ENCODE assay signal across 8 mouse cellular contexts in the genomic region with DNA sequence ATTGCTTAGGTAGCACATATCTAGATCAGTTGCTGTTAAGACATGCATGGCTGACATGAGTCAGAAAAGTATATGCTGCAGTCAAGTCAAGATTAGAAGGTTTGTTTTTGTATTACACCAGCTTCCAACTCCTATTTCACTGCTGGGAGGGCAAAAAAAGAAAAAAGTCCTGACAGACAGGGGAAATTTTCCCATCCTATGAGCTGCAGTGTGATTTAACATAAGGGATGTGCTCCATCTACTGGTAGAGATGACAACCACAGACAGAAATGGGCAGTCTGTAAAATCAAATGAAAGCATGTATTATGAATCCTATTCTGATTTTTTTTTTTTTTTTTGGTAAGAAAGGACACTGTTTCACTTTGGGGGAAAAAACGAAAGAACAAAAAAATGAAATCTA.
DNase-seq lines count a peak whose midpoint lies in the region; ATAC-seq lines count a peak whose summit lies in the region.

No protein-coding gene starts in this region.

- H3K4me3 ChIP-seq in kidney, embryonic 14.5 days (ENCODE audit: low read length): no peak overlapping the region

- ATAC-seq in kidney, embryonic 14.5 days (ENCODE audit: low FRiP score, low TSS enrichment): no peak

- no peaks in the 10 kb centered on the region for H3K36me3 ChIP-seq in kidney, embryonic 14.5 days (ENCODE audit: control insufficient read depth, insufficient read depth, low read length)

- WGBS in kidney, embryonic 14.5 days: 36% methylated on average over 1 of the region's 1 CpGs

- H3K9me3 ChIP-seq in kidney, embryonic 14.5 days (ENCODE audit: control insufficient read depth, low read length): no peaks in the 10 kb centered on the region

- no peak overlapping the region for H3K4me2 ChIP-seq in kidney, embryonic 14.5 days (replicated peaks; ENCODE audit: low read depth, low read length)

- peak; percentile 2 for DNase-seq in adrenal gland, postnatal 10 days
- DNase-seq in adrenal gland, postnatal 4 days (ENCODE audit: low spot score in 2 of 2): no peak
- DNase-seq in kidney, adult 9 months: peak; percentile 7
- peak; percentile 27 to 34 for DNase-seq in right cerebral cortex, postnatal 10 days (ENCODE audit: low spot score in 2 of 2)
- DNase-seq in right cerebral cortex, postnatal 25 days: no peak
- DNase-seq in retina, postnatal 1 day: peak; percentile 33
- no peak for DNase-seq in testis, postnatal 14 days (ENCODE audit: low spot score)

- H3K27ac ChIP-seq in kidney, embryonic 14.5 days (ENCODE audit: low read depth, low read length): no peak overlapping the region

- H3K4me1 ChIP-seq in kidney, embryonic 14.5 days (ENCODE audit: control insufficient read depth, insufficient read depth, low read length): no peaks in the 10 kb centered on the region

- H3K27me3 ChIP-seq in kidney, embryonic 14.5 days (ENCODE audit: control insufficient read depth, insufficient read depth, low read length): no peaks in the 10 kb centered on the region

- no peak overlapping the region for H3K9ac ChIP-seq in kidney, embryonic 14.5 days (ENCODE audit: low read depth, low read length)

Comparison
In these comparisons a context has a peak if more than half of its experiments do, and no peak if none do; other contexts are left out.
1. DNase-seq: peak in adrenal gland, postnatal 10 days (single experiment), kidney, adult 9 months (single experiment), right cerebral cortex, postnatal 10 days (2 of 2) and retina, postnatal 1 day (single experiment); none in adrenal gland, postnatal 4 days (0 of 2), right cerebral cortex, postnatal 25 days (single experiment) and testis, postnatal 14 days (single experiment).